Mouse (Mus musculus) embryonic facial prominence, embryonic 10.5 days (tissue): ENCODE measurements at regions not wholly inside any gene's neighbourhood (a gene's known extent, or its start where the extent isn't known, plus 50 kb on each side); places are given as distances from the start of the nearest gene placed in this dataset.

Experiments used
- DNase-seq: peaks from one replicate; pipeline ENCODE4 v3.0.0-alpha.2; 2017; ENCODE audit warnings: low spot score
- H3K27ac ChIP-seq: fragments of 300-500 bp; sonication (generic); replicated peaks from 2 replicates; pipeline ENCODE4 v1.5.1; 2016; ENCODE audit warnings: mild to moderate bottlenecking
- H3K27me3 ChIP-seq: fragments of 300-500 bp; sonication (generic); replicated peaks from 2 replicates; pipeline ENCODE4 v1.6.1; 2016; ENCODE audit warnings: low read depth, mild to moderate bottlenecking; ENCODE audit not compliant: poor library complexity, severe bottlenecking
- H3K36me3 ChIP-seq: fragments of 300-500 bp; sonication (generic); replicated peaks from 2 replicates; pipeline ENCODE4 v1.6.1; 2016; ENCODE audit warnings: mild to moderate bottlenecking, moderate library complexity
- H3K4me1 ChIP-seq: fragments of 300-500 bp; sonication (generic); 2 replicates; pipeline ENCODE4 v1.6.1; 2016
- H3K4me3 ChIP-seq: fragments of 300-500 bp; sonication (generic); 2 replicates; pipeline ENCODE4 v1.5.1; 2016; ENCODE audit warnings: mild to moderate bottlenecking, moderate library complexity
- H3K9me3 ChIP-seq: fragments of 300-500 bp; sonication (generic); 2 replicates; pipeline ENCODE4 v1.6.1; 2016; ENCODE audit warnings: mild to moderate bottlenecking
- WGBS: fragments of 180-500 bp; shearing (Covaris S2); methylation state at CpG from one replicate; pipeline ENCODE4 v1.1.7; 2016; 5-methylcytosine and 5-hydroxymethylcytosine counted together

DNA sequence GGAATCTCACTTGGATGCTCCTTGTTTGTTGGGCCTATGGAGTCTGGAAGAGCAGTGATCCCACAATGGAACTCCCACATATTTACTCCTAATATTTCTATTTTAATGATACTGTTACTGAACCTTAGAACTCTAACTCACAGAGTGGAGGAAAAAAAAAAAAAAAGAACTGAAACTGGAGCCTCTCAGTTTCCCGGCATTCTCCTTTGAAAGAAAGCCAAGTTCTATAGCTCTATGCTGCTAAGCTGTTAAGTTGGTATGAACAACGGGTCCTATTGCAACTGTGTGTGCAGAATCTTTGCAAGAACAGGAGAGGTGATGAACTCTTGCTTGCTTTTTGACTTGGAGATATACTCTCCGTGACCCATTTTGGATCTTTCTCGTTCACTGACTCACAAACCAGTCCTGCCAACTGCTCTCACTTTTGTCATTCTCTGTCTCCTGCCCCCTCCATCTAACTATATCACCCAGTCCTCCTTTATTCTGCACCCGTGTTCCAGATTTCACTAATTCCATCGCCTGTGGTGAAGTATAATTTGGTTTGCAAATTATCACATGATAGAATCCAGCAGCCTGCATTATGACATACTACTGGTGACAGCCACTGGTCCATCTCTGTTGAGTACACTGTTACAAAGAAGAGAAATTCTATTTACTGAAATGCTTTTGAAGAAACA lies 92.6 kb upstream of the Ctsc start:
- no peaks in the 10 kb centered on the region for H3K4me1 ChIP-seq
- no peaks in the 10 kb centered on the region for H3K36me3 ChIP-seq
- 84% methylated on average over 6 of the region's 6 CpGs for WGBS
- H3K27me3 ChIP-seq, result no peaks in the 10 kb centered on the region
- DNase-seq, result no peak
- H3K9me3 ChIP-seq, result no peaks in the 10 kb centered on the region
- no peak overlapping the region for H3K27ac ChIP-seq
- H3K4me3 ChIP-seq, result no peak overlapping the region

DNA sequence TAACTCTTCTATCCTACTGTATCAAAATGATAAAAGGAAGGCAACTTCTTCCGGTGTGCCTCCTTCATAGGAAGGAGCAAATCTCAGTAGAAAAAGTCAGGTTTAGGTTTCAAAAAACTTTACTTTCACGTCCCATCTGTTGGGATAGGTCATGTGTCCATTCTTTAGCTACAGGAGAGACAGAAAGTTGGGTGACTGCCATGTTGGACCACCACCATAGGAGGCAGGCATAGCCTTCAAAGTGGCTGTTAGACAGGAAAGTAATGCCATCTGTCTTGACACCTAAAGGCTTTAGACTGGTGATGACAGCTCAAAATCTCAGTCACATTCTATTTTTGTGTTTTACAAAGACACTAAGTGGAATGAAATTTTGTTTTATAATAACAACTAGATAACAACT lies 90.3 kb upstream of the Ctsc start:
- no peaks in the 10 kb centered on the region for H3K9me3 ChIP-seq
- DNase-seq, result no peak
- WGBS, result 82% methylated on average over 2 of the region's 2 CpGs
- H3K36me3 ChIP-seq, result no peaks in the 10 kb centered on the region
- no peak overlapping the region for H3K4me3 ChIP-seq
- H3K4me1 ChIP-seq, result no peaks in the 10 kb centered on the region
- no peaks in the 10 kb centered on the region for H3K27me3 ChIP-seq
- no peak overlapping the region for H3K27ac ChIP-seq

- Histone ChIP-seq H3K36me3 (no peaks in the 10 kb centered on the region), H3K27ac (no peak overlapping the region), H3K4me1 (no peaks in the 10 kb centered on the region), H3K9me3 (no peaks in the 10 kb centered on the region), H3K4me3 (no peak overlapping the region), H3K27me3 (no peaks in the 10 kb centered on the region)
- WGBS, result 90% methylated on average over 2 of the region's 2 CpGs
- no peak for DNase-seq
These were observed 85.1 kb upstream of the Ctsc start for GRCm38 (mm10) chr7:88192771-88193170.

DNA sequence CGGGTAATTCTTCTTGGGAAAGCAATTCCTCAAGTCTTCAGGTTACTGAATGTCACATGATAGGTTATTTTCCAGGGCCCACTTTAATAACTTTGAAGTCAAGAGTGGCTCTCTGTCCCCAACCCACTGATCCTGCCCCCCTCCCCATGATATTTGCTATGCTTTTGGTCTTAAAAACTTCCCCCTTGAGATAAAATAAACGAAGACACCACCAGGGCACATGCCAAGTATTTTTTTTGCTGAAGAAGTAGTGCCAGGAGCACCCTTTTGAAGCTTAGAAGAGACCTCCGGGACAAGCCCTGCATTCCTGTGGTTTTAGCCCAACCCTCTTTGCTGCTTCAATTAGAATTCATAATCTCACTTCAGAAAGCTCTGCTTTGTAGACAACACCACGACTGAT lies 78.8 kb upstream of the Ctsc start:
- DNase-seq, result no peak
- no peaks in the 10 kb centered on the region for H3K9me3 ChIP-seq
- 54% methylated on average over 4 of the region's 4 CpGs for WGBS
- H3K4me3 ChIP-seq, result no peak overlapping the region
- no peaks in the 10 kb centered on the region for H3K36me3 ChIP-seq
- no peaks in the 10 kb centered on the region for H3K4me1 ChIP-seq
- no peak overlapping the region for H3K27ac ChIP-seq
- no peaks in the 10 kb centered on the region for H3K27me3 ChIP-seq

- DNase-seq, result no peak
- Histone ChIP-seq H3K4me3 (no peak overlapping the region), H3K27me3 (no peaks in the 10 kb centered on the region), H3K27ac (no peak overlapping the region), H3K4me1 (no peaks in the 10 kb centered on the region), H3K36me3 (no peaks in the 10 kb centered on the region), H3K9me3 (no peaks in the 10 kb centered on the region)
- WGBS, result 89% methylated on average over 5 of the region's 5 CpGs
These were observed 77.9 kb upstream of the Ctsc start for GRCm38 (mm10) chr7:88199929-88200538.

- WGBS, result 87% methylated on average over 3 of the region's 3 CpGs
- no peaks in the 10 kb centered on the region for H3K27me3 ChIP-seq
These were observed 76.1 kb upstream of the Ctsc start for GRCm38 (mm10) chr7:88201658-88202364.

GRCm38 (mm10) chr7:88206223-88206827 lies 71.6 kb upstream of the Ctsc start:
- H3K27ac ChIP-seq, result no peak overlapping the region
- 65% methylated on average over 2 of the region's 2 CpGs for WGBS

More at GRCm38 (mm10) chr7:88201658-88202364, 76.1 kb upstream of the Ctsc start:
- H3K27ac ChIP-seq, result no peak overlapping the region
- no peaks in the 10 kb centered on the region for H3K36me3 ChIP-seq
- no peaks in the 10 kb centered on the region for H3K9me3 ChIP-seq
- DNase-seq, result no peak
- no peak overlapping the region for H3K4me3 ChIP-seq
- peaks cover 1% of the 10 kb centered on the region; the same call in 1 of the 2 replicates for H3K4me1 ChIP-seq

DNA sequence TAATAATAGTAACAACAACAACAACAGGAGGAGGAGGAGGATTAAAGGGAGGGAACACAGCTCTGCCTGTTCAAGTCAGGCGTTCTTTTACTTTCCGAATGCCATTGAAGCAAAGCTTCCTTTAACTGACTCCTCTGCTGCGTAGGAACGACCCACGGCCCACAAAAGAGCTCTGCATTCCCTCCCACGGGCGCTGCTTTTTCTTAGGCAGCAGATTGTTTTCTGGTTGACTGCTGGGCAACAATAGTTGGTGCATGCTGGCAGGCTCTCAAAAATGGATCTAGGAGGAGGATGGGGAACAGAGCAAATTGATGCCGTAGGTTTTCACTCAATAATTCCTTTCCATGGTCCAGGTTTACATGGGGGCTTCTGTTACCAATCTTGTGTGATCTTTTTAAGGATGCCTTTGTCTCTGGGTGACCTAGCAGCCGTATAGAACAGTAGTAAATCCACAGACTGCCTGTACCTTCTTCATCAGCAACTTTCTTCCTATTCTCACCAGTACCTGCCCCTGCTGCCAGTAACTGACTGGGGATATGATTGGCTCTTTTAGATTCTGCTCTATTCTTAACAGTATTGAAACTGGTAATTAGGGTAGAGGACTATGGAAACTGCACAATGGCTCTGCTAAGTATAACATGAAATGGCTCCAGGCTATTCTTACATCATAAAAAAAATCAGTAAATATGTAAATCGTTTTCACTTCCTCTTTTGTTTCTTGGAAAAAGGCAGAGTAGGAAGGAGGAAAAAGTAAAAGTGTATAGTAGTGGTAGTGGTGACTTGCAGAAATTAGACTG lies 70.8 kb upstream of the Ctsc start:
- no peak overlapping the region for H3K27ac ChIP-seq
- H3K27me3 ChIP-seq, result no peaks in the 10 kb centered on the region
- H3K36me3 ChIP-seq, result no peaks in the 10 kb centered on the region
- no peaks in the 10 kb centered on the region for H3K9me3 ChIP-seq
- no peak overlapping the region for H3K4me3 ChIP-seq
- WGBS, result 34% methylated on average over 10 of the region's 10 CpGs
- peaks cover 4% of the 10 kb centered on the region; the same call in 1 of the 2 replicates for H3K4me1 ChIP-seq
- peak; percentile 20 for DNase-seq

More at GRCm38 (mm10) chr7:88206223-88206827, 71.6 kb upstream of the Ctsc start:
- DNase-seq, result no peak
- H3K36me3 ChIP-seq, result no peaks in the 10 kb centered on the region
- no peaks in the 10 kb centered on the region for H3K9me3 ChIP-seq
- H3K27me3 ChIP-seq, result no peaks in the 10 kb centered on the region
- H3K4me1 ChIP-seq, result peaks cover 4% of the 10 kb centered on the region; the same call in 1 of the 2 replicates
- no peak overlapping the region for H3K4me3 ChIP-seq

DNA sequence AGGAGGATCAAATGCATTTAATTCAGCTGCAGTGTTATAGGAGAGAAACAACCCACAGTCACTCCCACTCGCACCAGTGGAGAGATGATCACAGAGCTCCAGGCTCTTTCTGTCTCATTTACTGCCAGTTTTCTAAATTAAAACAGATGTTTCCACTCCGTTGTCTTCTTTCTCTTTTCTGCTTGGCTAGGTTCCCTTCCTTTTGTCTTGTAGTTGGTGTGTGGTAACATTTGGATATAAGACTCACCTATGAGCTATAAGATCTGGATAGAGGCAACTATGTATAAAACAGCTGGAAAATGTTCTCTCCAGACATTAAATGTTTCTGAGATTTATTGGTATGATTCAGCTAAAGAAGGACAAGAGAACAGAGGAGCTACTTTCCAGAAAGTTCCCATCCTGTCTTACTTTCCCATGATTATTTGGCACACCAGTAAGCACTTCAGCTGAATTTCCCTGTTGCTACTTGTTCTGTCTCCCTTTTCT lies 63.1 kb upstream of the Ctsc start:
- Histone ChIP-seq H3K36me3 (no peaks in the 10 kb centered on the region), H3K27ac (no peak overlapping the region), H3K4me3 (no peak overlapping the region), H3K4me1 (no peaks in the 10 kb centered on the region), H3K27me3 (no peaks in the 10 kb centered on the region), H3K9me3 (no peaks in the 10 kb centered on the region)
- DNase-seq, result no peak
- 42% methylated on average over 2 of the region's 2 CpGs for WGBS

DNA sequence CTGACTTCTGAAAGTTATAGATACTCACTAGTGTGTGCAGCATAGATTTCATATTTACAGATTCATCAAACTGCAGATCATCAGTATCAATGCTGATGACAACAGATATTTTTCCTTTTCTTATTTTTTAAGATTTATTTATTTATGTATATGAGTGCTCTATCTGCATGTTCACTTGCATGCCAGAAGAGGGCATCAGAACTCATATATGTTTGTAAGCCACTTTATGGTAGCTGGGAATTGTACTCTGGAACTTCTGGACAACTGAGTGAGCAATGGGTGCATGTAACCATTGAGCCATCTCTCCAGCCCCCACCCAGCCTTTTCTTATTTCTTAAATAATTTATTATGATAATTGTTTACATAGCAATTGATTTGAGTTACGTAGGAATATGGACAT lies 62.5 kb upstream of the Ctsc start:
- no peaks in the 10 kb centered on the region for H3K9me3 ChIP-seq
- 85% methylated on average over 1 of the region's 1 CpGs for WGBS
- no peaks in the 10 kb centered on the region for H3K36me3 ChIP-seq
- no peaks in the 10 kb centered on the region for H3K27me3 ChIP-seq
- H3K4me1 ChIP-seq, result no peaks in the 10 kb centered on the region
- no peak for DNase-seq
- H3K27ac ChIP-seq, result no peak overlapping the region
- no peak overlapping the region for H3K4me3 ChIP-seq

GRCm38 (mm10) chr7:88222141-88222540 lies 55.7 kb upstream of the Ctsc start:
- DNase-seq, result no peak
- Histone ChIP-seq H3K36me3 (no peaks in the 10 kb centered on the region), H3K9me3 (no peaks in the 10 kb centered on the region), H3K27me3 (no peaks in the 10 kb centered on the region), H3K4me3 (no peak overlapping the region), H3K4me1 (no peaks in the 10 kb centered on the region), H3K27ac (no peak overlapping the region)
- WGBS, result 84% methylated on average over 2 of the region's 2 CpGs

DNA sequence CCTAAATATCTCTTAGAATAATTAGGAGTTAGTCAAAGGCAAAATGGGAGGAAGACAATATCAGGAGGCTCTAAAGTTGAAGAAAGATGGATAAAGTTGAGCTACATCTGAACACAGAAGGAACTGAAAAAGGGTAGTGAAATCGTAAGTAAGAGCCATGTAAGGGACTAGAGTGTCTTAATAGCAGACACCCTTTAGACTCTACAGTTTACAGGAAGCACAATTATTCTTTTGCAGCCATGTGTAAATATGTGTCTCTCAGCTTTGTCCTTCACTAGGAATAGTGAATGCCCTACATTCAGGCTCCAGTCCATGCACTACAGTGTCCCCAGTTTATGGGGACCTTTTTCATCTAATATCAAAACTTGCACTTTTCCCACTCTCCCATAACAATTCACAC lies 52.1 kb upstream of the Ctsc start:
- 80% methylated on average over 1 of the region's 1 CpGs for WGBS
- H3K36me3 ChIP-seq, result no peaks in the 10 kb centered on the region
- H3K27me3 ChIP-seq, result no peaks in the 10 kb centered on the region
- H3K4me3 ChIP-seq, result no peak overlapping the region
- H3K9me3 ChIP-seq, result no peaks in the 10 kb centered on the region
- H3K27ac ChIP-seq, result no peak overlapping the region
- H3K4me1 ChIP-seq, result no peaks in the 10 kb centered on the region
- no peak for DNase-seq
